Mouse (Mus musculus): Measurements from ENCODE around the gene Atp11a.

Gene Atp11a

DNA sequence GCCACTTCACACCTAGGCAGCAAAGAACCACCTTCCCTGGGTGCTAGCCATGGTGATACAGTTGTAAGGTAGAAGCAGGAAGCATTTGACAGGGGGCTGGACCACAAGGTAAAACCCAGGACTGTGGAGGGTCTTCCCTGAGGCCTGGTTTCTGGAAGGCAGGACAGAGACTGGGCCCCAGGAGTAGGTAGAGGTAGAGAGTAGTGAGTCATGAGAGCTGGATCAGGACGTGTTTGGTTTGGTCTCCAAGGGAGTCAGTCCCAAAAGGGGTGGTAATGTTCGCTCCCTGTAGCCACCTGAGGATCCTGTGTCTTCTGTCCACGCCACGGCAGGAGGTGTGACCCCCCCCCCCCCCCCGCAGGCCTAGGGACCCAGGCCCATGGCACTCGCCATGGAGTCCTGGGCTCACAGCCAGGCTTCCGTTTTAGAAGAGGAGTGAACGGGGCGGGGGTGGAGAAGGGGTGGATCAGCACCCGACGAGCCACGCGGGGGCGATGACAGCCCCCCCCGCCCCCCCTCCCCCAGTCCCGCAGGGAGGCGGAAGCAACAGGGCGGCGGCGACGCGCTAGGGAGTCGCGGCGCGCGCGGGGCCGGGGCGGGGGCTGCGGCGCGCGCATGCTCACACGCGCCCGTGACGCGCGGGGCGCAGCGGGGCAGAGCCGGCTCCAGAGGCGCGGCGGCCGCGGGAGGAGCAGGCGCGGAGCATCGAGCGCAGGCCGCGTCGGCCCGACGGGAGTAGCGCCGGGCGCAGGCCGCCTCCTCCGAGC lies at the start of gene Atp11a:
TSS of gene Atp11a (plus strand) at position 624 of the 767 bp plus-strand sequence.
- DNase-seq = peak; percentile 83

DNA sequence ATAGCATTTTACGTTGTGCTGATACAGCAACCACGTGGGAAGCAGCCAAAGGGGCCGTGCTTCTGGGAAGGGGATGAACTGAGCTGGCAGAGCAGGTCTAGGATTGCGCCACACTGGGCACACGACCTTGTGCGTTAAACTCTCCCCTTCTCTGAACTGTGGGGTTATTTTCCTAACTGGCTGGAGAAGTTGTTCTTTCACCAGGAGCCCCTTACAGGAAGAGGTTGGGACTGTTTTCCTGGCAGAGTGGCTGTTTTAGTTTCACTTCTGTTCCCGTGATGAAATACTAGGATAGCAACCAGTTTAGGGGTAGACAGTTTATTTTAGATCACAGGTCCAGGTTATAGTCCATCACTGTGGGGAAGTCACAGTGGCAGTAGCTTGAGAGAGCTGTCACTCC lies 45.2 kb upstream of the Atp11a start:
- DNase-seq = no peak

DNA sequence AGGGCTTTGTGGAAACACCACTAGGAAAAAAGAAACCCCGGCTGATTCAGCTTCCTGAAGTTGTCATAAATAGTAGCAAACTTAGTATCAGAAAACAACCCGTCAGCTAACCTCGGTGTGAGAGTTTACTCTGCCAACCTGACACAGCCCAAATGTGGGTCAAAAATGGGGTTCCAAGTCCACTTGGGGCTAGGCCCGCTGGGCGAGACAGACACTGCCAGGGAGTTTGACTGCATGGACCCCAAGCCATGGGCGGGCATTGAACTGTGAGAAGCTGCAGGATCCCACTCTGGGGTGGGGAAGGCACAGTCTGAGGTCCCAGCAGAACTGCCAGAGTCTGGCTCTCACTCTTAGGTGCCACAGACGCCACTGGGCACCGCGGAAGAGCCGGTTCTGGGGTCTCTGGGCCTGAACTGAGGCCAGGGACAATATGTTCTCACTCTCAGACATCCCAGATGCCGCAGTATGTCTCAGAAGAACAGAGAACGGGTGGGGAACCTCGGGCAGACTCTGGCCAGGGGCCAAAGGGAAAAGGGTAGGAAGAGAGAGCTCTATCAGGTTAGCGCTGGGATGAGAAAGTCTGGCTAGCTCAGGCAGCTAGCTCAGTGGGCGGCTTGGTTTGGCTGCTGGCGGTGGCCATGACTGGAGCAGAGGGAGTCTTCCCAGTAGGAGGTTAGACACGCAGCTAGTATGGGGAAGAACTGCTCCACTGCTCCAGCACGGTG lies 40.8 kb upstream of the Atp11a start:
- no peak for DNase-seq

DNA sequence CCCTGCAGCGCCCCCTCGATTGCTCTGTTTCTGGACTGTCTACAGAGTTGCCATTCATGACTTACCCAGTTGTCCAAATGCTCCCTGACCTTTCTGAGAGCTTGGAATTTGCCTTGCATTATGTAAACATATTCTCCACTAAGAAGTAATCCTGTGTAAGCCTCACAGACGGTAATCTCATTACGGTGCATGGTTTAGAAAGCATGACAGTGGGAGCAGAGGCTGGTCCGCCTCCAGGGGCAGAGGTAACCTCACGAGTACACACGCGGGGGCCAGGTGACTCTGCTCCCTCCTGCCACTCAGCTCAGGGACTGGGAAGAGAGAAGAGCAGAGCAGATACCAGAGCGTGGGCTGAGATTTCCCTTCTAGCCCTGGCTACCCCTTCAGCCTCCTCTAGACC lies 37.7 kb upstream of the Atp11a start:
- no peak for DNase-seq

DNA sequence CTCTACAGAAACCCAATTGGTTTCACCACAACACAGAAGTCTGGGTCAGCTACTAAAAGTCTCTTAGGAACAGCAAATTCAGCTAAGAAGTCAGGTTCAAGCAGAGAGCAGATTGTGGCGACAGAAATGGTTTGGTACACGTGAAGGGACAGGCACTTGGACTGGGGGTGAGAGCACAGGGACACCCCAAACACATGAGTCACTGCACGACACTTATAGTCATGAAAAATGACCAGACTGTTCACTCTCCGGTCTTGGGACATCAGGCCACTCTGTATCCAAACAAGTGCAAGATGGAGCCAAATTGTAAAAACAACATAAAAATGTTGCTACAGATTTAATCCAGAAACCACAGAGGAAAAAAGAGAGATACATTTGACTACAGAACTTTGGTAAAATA lies 28.2 kb upstream of the Atp11a start:
- no peak for DNase-seq

DNA sequence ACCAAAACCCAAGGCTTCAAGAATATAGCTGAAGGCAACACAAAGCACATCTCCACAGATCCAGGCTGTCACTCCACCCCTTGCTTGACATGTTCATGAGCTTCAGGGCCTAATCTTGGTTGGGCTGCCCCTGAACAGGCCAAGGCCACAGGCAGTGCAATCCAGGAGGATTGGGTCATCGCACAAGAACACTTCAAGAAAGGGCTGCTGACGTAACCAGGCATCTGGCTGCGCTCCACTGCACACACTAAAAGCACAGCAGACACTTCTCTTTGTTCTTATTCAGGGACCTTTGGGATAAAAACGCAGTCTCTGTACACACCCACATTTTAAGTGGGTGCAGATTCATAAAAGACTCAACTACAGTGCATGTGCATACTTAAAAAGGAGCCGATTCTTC lies 26.0 kb upstream of the Atp11a start:
- no peak for DNase-seq

DNA sequence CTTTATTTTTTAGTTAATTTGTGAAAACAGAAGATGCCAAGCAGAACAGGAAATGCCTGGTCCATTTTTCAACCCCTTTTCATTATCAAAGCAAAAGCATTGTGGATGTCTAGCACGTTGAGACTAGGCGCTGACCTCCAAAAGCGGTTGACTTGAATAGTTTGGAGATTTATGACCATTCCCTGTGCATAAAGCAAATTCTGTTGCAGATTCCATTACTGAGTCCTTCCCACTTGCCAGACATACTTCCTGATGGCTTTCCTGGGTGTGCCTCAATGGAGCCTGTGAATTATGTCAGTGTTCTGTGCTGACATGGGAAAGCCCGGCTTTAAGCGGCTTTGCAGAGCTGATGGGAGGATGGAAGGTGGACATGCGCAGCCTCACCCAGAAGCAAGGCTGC lies 24.4 kb upstream of the Atp11a start:
- no peak for DNase-seq

DNA sequence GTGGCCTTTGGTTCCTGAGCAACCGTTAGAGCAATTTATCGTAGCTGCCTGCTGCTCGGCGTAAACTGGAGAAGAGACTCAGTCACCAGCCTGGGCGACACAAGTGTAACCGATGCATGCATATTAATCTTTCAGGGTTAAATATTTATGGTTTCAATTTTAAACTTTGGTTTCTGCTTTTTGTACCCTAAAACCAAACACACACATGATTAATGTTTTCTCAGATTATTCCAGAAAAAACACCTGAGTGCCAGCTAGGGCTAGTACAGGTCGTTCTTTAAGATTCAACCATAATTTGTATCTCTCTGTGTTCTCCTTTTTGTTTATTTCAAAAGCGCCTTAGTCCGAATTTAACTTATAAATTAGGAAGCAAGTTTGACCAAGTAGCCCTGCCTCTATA lies 17.7 kb upstream of the Atp11a start:
- no peak for DNase-seq

DNA sequence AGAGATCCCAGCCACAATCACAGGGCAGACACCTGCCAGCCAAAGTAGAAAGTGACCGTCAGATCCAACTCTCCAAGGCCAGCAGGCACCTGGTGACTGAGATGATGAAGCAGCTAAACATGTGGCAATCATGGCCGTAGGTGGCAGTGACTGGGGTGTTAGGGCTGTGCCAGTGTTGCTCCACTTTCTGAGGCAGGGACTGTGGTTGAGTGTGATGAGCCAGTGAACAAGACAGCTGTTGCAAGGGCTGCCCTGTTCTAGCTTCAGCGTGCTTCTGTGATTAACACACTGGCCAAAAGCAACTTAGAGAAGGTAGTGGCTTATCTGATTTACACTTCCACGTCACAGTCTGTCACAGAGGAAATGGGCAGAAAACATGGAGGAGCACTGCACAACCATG lies 13.4 kb upstream of the Atp11a start:
- DNase-seq = no peak

DNA sequence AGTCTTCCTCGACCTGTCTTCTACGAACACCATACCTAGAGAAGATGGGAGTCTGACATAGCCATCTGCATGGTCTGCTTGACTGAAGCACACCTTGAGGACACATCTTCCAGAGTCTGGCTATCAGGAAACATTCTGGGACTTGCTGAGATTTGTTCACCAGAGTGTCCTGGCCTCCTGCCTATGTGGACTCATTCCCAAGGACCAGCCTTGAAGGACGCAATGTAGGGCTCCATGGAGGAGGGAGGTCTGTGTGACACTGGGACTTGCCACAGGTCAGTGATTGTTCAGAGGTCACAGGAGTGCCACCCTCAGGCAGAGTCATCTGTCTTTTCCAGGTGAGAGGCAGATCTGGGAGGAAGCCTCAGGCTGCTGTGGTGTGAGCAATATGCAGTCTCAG lies 8.6 kb upstream of the Atp11a start:
- no peak for DNase-seq

DNA sequence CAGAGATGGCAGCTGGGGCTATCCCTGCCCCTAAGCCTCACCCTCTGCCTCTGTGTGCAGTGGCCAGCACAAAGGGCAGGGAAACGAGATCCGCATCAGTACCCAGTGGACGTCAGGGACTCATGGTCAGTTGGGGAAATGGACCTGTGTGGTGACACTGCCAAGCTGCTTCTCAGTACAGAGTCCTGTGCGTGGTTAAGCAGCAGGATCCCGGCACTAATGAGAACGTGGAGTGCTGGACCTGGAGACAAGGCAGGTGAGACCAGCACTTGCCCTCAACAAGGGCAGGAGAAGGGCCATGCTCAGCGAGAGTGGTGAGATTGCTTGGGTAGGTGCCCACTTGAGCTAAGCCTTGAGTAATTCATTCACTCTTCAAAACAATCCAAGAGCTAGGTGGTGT lies 7.7 kb upstream of the Atp11a start:
- no peak for DNase-seq

DNA sequence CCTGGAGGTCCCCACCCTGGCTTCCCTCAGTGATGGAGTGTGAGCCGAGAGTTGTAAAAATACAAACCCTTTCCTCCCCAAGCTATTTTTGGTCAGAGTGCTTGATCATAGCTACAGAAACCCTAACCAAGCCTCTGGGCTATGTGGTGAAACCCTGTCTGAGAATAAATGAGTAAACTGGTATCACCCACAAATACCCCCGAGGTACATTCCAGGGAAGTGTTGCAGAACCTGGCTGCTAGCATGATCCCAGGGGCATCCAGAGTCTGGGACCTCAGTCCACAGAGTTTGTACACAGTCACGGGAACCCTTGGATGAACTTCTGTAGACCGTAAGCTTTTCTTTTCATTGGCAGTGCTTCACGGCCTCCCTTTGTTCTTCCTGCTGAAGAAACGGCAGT lies 3.8 kb upstream of the Atp11a start:
- DNase-seq = no peak

DNA sequence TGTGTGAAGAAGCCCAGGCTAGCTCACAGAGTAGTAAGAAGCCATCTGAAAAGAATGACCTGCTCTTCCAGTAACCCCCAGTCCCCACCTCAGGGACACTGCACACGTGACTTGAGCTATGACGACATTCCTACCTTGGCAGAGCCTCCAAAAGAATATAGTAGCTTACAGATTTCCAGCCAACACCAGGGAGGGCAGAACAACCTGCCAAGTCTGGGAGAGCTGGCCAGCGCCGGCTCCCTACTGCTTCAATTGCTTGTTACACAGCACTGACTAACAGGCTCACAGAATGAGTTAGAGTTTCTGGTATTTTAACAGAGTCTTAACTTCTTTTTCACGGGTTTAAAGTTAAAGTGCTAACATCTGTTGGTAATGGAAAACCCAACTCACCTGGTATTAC lies 2.7 kb upstream of the Atp11a start:
- DNase-seq = no peak

DNA sequence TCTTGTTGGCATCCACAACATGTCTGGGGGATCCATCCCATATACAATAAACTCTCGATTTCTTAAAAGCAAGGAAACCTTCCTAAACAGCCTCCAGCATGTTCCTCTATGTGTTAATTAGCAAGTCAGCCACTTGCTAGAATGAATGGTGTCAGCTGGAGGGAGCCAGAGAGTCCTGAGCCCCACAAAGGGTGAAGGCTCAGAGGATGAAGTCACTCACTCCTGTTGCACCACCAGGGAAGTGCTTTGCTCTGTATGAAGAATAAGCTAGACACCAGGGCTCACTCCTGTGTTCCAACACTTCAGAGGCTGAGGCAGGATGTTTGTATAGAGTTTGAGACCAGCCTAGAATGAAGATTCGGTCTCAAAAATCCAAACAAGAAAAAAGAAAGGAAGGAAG lies 1.5 kb upstream of the Atp11a start:
- DNase-seq = peak; percentile 22

DNA sequence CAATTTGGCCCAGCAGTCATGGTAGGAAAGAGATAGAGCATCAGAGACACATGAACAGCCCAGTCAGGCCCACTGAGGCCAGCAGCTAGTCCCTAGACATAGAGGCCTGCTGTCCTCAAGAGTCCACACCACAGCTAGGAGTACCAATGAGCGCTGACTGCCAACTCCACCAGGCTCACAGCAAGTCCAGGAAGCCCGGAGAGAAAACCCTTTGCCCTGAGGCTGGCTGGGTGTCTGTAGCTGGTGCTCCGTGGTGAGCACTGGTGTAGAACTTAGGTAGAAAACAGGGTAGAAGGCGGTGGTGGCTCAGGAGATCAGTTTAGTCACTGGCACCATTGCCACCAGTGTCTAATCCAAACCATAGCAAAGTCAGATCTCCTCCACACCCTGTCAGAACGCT lies 988 bp upstream of the Atp11a start:
- DNase-seq = no peak

DNA sequence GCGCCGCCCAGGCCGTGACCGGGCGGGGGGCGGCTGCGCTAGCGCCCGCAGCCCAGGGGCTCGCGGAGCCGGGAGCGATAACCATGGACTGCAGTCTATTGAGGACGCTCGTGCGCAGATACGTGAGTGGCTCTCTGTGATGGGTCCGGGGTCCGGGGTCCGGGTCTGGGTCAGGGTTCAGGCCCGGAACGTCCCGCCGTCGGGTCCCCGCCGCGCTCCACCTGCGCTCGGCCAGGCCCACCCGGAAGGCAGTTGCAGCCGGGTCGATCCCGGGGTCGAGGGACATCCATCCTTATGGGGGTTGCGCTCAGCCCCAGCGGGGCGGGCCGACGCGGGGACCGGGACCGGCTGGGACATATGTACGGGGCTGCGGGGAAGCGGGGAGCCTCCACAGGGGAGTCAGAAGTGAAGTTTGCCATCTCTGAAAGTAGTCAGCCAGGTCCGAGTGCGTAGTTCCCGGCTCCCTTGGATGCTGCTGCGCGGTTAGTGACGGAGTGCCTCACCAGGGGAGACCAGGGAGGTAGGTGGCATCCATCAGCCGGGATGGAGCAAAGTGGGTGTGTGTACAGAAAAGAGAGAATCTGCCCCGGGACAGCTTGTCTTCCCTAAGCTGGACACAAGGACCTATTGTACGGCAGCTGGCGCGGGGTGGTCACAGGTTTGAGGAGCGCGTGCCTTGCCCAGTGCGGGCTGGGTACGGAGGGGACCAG lies 572 bp downstream of the Atp11a start:
- DNase-seq = peak; percentile 50

DNA sequence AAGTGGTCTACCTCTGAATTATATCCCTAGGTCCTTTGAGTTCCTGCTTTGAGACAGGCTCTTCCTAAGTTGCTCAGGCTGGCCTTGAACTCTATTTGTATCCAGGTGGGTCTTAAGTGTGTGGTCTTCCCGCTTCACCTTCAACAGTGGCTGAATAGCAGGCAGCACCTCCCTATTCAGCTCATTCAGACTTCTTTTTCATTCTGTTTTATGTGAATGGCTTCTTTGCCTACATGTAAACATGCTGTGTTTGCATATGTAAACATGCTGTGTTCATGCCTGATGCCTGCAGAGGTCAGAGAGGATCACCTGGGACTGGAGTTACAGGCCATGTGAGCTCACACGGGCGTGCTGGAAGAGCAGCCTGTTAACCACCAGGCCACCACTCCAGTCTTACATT lies 3.1 kb downstream of the Atp11a start:
- DNase-seq = no peak

DNA sequence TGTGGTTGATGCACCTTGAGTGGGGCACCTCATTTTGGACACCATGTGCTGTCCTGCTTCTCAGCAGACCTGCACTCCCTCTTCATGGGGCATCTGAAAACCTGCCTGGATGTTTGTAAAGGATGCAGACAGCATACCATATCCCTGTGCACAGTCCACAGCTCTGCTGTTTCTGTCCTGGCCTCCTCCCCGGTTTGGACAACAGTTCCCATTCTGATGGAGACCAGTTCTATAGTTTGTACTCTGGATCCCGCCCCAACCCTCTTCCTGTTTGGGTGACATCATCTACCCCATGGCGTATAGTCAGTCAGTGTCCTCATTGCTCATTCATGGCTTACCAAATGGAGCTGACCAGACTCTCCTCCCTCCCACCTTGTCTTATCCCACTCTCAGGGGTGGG lies 5.1 kb downstream of the Atp11a start:
- DNase-seq = no peak

DNA sequence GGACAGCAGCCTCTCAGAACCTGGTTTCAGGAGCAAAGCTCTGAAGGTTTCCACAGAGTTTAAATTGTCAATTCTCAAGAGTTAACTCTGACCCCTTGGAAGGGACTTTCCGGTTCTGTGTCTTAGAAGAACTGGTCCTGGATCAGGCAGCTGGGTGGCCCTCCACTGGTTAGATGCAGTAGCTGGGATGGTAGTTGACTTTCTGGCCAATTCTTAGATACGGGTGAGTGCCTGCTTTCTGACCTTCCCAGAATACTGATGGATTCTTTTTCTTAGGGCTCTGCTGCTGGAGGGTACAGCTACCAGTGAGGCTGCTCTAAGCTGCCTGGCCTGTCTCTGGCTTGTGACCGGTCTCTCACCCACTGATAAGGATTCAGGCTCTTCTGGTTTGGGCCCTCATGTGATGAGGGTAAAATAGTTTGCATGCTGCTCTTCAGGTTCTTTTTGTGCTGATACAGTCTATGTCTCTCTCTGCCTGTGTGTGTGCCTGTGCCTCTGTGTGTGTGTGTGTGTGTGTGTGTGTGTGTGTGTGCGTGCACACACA lies 6.8 kb downstream of the Atp11a start:
- DNase-seq = no peak

DNA sequence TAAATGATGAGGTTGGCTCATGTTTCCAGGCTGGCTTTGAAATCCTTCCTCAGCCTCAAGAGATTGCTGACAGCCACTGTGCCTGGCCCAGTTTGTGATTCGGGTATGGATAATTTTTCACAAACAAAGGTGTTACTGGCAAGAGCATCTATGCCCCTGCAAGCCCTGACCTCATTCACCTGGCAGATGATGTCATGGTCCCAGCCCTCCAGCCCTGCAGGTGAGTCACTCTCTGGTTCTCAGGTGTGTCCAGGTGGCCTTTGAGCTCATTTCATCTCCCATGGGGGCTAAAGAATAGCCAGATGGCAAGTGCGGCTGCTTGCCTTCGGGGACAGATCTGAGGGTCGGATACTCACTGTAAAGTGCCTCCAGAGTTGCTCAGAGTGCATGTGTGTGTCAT lies 8.2 kb downstream of the Atp11a start:
- no peak for DNase-seq

DNA sequence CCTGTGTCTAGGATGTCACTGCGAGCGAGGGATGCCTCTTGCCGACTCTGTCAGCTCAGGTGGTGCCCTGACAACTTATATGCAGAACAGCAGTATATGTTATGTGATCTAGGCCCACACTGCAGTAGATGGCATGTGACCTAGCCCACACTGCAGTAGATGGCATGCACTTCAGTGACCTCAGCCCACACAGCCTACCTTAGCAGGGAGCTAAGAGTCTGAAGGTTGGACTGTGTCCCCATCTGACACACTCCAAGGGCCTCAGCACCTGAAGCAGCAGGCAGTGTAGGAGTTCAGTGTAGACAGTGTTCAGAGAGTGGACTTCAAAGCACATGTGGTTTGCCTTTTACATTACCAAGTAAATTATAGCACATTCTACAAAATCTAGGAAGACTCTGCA lies 10.4 kb downstream of the Atp11a start:
- DNase-seq = no peak

DNA sequence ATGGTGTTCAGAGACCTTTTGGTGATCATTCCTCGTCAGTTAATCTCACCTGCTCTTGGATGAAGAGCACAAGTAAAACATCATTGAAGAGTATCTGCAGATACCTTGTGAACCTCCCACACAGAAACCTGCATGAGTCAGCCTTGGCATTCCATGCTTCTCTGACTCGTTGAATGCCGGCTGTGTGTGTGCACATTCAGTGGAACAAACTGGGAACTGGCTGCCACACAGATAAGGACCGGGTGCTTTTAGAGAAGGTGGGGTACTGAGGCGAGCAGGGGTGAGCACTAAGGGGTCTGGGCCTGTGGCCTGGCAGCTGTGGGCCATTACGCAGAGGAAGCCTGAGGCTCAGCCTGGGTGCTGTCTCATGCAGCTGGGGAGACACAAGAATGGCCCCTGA lies 11.9 kb downstream of the Atp11a start:
- no peak for DNase-seq

DNA sequence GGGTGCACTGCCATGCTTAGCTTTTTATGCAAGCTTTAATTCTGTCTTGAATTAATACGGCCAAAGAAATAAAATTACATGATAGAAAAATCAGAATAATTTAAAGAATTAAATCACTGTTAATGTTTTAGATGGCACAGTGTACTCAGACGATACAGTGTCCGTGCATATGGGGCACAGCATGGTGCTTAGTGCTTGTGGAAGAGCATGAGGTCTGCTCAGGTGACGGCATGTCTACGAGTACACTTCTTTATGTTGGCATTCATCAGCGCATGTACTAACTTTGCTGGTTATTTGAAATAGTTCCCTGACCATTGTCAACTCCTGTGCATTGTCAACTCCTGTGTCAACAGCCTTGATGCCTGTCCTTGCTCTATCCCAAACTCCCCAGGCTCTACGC lies 12.5 kb downstream of the Atp11a start:
- DNase-seq = no peak

DNA sequence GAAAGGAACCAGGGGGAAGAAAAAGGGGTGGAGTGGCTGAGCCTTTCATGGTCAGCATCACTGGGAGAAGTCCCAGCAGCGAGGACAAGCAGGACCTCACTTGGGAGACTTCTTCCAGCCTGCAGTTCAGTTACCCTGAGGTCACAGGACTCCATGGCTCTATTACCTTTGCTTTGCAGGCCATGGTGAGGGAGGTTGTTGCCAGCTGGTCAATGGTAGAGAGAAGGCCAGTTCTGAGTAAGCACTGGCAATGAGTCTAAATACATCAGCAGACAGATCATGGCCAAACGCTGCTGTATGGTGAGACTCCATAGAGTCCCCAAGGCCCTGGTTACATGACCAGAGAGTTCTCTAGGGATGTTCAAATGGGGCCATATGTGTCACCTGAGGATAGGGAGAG lies 15.5 kb downstream of the Atp11a start:
- DNase-seq = no peak
